Mouse (Mus musculus): ENCODE measurements around the gene Dcaf17.

Gene Dcaf17

GRCm38 (mm10) chr2:71054716-71055115 lies 412 bp upstream of the Dcaf17 start:
- DNase-seq (ENCODE audit: low spot score): no peak

- DNase-seq (ENCODE audit: low spot score): no peak
These were observed 1.1 kb downstream of the Dcaf17 start for GRCm38 (mm10) chr2:71056115-71056835.

- no peak for DNase-seq (ENCODE audit: low spot score)
These were observed 16.5 kb downstream of the Dcaf17 start for GRCm38 (mm10) chr2:71071601-71072000.

- DNase-seq (ENCODE audit: low spot score): no peak
These were observed 18.2 kb downstream of the Dcaf17 start for GRCm38 (mm10) chr2:71073330-71073729.

- DNase-seq (ENCODE audit: low spot score): no peak
These were observed 18.7 kb downstream of the Dcaf17 start for GRCm38 (mm10) chr2:71073828-71074227.

- DNase-seq (ENCODE audit: low spot score): peak; percentile 55
These were observed 27.3 kb downstream of the Dcaf17 start for GRCm38 (mm10) chr2:71082416-71082815.

- DNase-seq (ENCODE audit: low spot score): no peak
These were observed 28.5 kb downstream of the Dcaf17 start for GRCm38 (mm10) chr2:71083454-71084193.

GRCm38 (mm10) chr2:71089766-71090165 lies 34.6 kb downstream of the Dcaf17 start:
- DNase-seq (ENCODE audit: low spot score): no peak

- no peak for DNase-seq (ENCODE audit: low spot score)
These were observed 35.7 kb downstream of the Dcaf17 start for GRCm38 (mm10) chr2:71090660-71091445.

- DNase-seq (ENCODE audit: low spot score): no peak
These were observed 41.0 kb downstream of the Dcaf17 start for GRCm38 (mm10) chr2:71096170-71096569.

- DNase-seq (ENCODE audit: low spot score): no peak
These were observed 47.6 kb downstream of the Dcaf17 start for GRCm38 (mm10) chr2:71102621-71103291.

- no peak for DNase-seq (ENCODE audit: low spot score)
These were observed 48.2 kb downstream of the Dcaf17 start for GRCm38 (mm10) chr2:71103292-71103680.

- DNase-seq (ENCODE audit: low spot score): no peak
These were observed 49.6 kb downstream of the Dcaf17 start for GRCm38 (mm10) chr2:71104696-71105095.

- no peak for DNase-seq (ENCODE audit: low spot score)
These were observed 50.5 kb downstream of the Dcaf17 start for GRCm38 (mm10) chr2:71105469-71106215.

GRCm38 (mm10) chr2:71107225-71107624 lies 52.1 kb downstream of the Dcaf17 start:
- DNase-seq (ENCODE audit: low spot score): no peak

GRCm38 (mm10) chr2:71108541-71108940 lies 53.4 kb downstream of the Dcaf17 start:
- DNase-seq (ENCODE audit: low spot score): no peak

- no peak for DNase-seq (ENCODE audit: low spot score)
These were observed 58.5 kb downstream of the Dcaf17 start for GRCm38 (mm10) chr2:71113489-71114171.

- no peak for DNase-seq (ENCODE audit: low spot score)
These were observed 61.0 kb downstream of the Dcaf17 start for GRCm38 (mm10) chr2:71116151-71116550.

- no peak for DNase-seq (ENCODE audit: low spot score)
These were observed 62.9 kb downstream of the Dcaf17 start, which contains the start of gene Cybrd1 for GRCm38 (mm10) chr2:71117797-71118708. TSS of gene Cybrd1 (plus strand) at chr2:71117923.

GRCm38 (mm10) chr2:71120844-71121243 lies 65.7 kb downstream of the Dcaf17 start:
- peak; percentile 62 for DNase-seq (ENCODE audit: low spot score)

Measured in layer of hippocampus, adult 11-12 months (tissue).